Mouse (Mus musculus) cerebellum, adult 9-11 months (tissue): Measurements from ENCODE around the gene Nfib.

ENCODE experiments used
- DNase-seq: peaks from one replicate; pipeline ENCODE4 v3.0.0; 2022

Gene Nfib

DNA sequence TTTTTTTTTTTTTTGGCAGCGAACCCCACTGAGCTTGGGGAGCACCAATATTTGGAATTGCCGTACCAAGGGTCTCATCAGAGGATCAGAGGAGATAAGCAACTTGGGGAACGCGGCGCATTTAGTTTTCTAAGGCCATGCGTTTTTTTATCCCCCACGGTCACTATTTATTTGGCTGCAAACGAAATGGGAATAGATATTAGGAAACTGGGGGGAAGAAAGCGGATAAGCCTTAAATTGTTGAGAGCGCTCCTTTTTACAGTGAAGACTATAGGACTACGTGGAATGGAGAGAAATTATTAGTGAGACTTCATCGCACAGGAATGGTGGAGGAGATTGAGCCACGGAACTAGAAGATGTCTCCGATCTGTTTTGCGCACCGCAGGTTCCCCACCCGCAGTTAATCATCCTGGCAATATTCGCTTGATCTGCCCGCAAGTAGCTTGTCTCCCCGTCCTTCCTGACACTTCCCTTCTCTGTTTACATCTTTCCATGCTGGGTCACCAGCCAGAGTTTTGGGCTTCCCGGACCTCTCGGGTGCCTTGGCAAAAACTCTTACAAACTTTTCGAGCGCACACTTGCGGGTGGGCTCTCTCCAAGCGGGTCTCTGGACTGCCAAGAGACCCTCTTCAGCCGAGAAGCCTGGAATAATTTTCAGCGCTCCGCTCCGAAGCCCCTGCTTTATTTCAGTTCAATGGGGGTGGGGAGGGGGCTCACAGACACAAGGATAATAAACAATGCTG, 167.3 kb downstream of the Nfib start:
- peak; percentile 63 for DNase-seq

GRCm38 (mm10) chr4:82537279-82537967, 168.1 kb downstream of the Nfib start:
- peak; percentile 51 for DNase-seq

- peak; percentile 60 for DNase-seq
These were observed 168.9 kb downstream of the Nfib start for GRCm38 (mm10) chr4:82536435-82537278.

GRCm38 (mm10) chr4:82535606-82536434, 169.7 kb downstream of the Nfib start:
- DNase-seq: peak; percentile 24

DNA sequence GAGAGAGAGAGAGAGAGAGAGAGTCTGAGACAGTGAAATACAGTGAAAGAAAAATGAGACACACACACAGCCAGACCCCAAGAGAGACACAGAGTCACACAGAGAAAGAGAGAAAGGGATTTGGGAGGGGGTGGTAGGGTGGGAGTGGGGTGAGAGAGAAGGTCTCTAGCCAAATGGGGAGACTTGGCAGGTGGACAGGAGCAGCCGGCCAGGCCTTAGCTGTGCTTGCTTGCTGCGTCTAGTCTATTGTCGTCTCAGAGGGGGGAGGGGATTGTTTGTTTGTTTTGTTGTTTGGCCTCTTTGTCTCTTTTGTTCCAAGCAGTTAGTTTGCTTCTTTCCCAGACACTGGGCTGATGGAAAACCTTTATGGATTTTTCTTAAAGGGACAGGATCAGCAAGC, 172.3 kb downstream of the Nfib start:
- DNase-seq: peak; percentile 55

- DNase-seq: peak; percentile 72
These were observed 172.9 kb downstream of the Nfib start for GRCm38 (mm10) chr4:82532443-82533191.

- DNase-seq: no peak
These were observed 173.6 kb downstream of the Nfib start for GRCm38 (mm10) chr4:82531977-82532376.

GRCm38 (mm10) chr4:82530875-82531353, 174.6 kb downstream of the Nfib start:
- DNase-seq: no peak

DNA sequence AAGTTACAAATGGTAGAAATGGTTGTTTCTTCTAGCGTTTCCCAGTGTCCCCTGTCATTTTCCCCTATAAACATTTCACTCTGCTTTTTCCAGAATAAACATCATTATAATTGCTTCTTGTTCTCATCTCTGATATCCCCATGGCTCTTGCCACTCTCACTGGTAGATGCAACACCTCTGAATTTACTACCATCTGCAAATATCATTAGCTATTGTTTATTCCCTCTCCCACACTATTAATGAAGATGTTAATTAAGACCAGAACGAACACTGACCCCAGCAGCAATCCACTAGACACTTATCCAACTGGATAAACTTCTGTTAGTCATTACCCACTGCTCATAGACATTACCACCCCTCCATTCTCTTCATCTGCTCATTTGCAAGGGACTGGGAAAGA, 176.6 kb downstream of the Nfib start:
- no peak for DNase-seq

GRCm38 (mm10) chr4:82519935-82520334, 185.6 kb downstream of the Nfib start:
- peak; percentile 36 for DNase-seq

DNA sequence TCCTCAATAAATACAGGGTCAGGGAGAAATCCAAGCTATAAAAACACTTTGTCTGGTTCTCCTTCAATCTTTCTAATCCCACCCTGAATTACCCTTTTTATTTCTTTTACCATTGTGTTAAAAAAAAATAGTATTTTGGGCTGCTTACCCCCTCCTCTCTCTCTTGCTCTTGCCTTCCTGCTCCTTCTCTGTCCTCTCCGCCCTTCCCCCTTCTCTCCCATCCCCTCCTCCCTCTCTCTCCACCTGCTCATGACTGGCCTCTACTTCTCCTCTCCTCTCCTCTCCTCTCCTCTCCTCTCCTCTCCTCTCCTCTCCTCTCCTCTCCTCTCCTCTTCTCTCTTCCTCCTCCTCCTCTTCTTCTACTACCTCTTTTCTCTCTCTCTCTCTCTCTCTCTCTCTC, 187.4 kb downstream of the Nfib start:
- DNase-seq: peak; percentile 52

- DNase-seq: peak; percentile 61
These were observed 188.2 kb downstream of the Nfib start for GRCm38 (mm10) chr4:82517311-82517710.

- peak; percentile 43 for DNase-seq
These were observed 189.2 kb downstream of the Nfib start for GRCm38 (mm10) chr4:82516211-82516795.

DNA sequence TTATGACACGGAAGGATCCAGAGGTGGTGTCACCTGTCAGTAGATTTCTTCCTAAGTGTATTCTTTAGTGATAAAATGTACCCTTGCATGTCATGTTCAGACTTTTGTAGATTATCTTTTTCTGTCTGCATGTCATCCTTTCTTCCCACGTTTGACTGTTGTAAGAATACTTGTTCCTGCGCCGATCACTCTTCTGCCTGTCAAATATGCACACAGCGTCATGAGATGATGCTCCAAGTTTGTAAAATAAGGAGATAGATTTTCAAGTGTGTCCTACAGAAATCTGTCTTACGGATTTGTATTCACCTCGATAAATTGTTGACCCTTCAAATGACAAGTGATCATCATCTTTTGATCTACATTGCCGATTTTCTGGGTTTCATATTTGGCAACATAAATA, 190.6 kb downstream of the Nfib start:
- DNase-seq: no peak

GRCm38 (mm10) chr4:82514373-82514772, 191.2 kb downstream of the Nfib start:
- peak; percentile 41 for DNase-seq

- no peak for DNase-seq
These were observed 192.2 kb downstream of the Nfib start for GRCm38 (mm10) chr4:82513426-82513750.

DNA sequence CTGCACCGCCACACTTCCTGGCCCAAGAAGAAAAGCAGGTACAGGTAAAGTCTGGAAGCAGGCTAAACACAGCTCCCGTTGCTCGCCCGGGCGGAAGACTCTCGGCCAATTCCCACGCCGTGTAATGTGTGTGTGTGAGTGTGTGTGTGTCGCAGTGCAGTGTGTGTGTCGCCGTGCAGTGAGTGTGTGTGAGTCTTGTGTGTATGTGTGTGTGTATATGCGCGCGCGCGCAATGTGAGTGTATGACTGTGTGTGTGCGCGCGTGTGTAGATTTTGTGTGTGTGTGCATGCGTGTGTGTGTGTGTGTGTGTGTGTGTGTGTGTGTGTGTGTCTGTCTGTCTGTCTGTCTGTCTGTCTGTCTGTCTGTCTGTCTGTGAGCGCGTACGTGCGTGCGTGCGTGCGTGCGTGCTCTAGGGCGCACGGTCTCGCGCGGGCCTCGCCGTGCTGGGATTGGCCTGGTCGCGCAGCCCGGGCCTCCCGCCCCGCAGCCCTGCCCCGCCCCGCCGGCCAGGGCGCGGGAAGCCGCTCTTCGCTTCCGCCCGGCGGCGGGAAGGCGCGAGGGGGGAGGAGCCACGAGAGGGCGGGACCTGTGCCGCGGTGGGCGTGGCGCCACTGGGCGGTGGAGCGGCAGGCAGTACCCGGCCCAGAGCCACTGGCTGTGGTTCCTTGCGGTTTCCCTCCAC, 192.7 kb downstream of the Nfib start:
- DNase-seq: peak; percentile 99

- DNase-seq: peak; percentile 57
These were observed 193.2 kb downstream of the Nfib start for GRCm38 (mm10) chr4:82512335-82512734.

- DNase-seq: peak; percentile 76
These were observed 194.0 kb downstream of the Nfib start for GRCm38 (mm10) chr4:82511524-82511923.

DNA sequence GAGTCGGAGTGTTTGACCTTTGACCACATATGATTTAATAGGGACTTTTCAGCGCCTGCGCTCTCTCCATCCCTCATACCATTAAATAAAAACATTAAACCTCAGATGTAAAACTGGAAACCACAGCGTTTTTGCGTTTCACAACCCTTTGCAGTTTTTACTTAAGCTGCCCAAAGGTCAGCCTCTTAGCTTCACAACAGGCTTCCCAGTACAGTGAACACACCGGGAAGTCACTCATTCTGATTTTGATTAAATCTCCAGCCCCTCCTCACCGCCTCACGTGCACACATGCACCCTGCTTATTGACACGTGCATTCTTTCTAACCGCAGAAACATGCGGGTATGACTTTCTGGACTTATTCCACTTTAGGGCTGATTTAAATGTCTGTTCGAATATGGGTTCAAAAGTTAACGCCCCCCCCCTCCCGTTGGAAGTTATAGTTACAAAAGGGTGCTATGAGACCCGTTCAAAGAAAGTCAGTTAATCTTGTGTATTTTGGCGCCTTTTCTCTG, 194.5 kb downstream of the Nfib start:
- DNase-seq: peak; percentile 43

DNA sequence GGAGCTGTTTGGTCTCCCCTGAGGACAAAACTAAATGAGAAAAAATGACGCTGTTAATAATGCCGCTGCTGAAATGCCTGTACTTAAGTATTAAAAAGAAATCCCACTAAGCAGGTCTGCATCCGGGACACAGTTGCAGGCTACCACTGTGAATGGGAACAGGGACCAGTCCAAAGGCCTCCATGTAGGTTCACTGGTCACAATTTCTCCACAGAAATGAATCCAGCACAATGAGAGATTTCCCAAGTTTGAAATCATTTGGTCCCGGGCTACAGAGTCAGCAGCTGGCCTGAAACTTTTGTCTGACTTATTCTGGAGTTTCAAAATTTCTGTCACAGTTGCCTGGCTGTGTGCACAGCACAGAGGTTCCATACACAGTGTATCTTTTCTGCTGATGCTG, 195.8 kb downstream of the Nfib start:
- no peak for DNase-seq
